Mouse (Mus musculus) layer of hippocampus, adult 9-10 months (tissue): ENCODE measurements at regions not wholly inside any gene's neighbourhood (a gene's known extent, or its start where the extent isn't known, plus 50 kb on each side); places are given as distances from the start of the nearest gene placed in this dataset.

Source experiments
- DNase-seq: peaks from one replicate; pipeline ENCODE4 v3.0.0; 2022; ENCODE audit warnings: low spot score

GRCm38 (mm10) chr1:88623040-88623439 is 79.0 kb downstream of the Arl4c start:
- DNase-seq = no peak

- no peak for DNase-seq
These were observed 79.7 kb downstream of the Arl4c start for GRCm38 (mm10) chr1:88622356-88622755.

GRCm38 (mm10) chr1:88621214-88621613 is 80.8 kb downstream of the Arl4c start:
- no peak for DNase-seq

GRCm38 (mm10) chr1:88613007-88613406 is 89.0 kb downstream of the Arl4c start:
- DNase-seq = no peak

GRCm38 (mm10) chr1:88611241-88611640 is 90.8 kb downstream of the Arl4c start:
- no peak for DNase-seq

- no peak for DNase-seq
These were observed 91.2 kb downstream of the Arl4c start for GRCm38 (mm10) chr1:88610810-88611209.

GRCm38 (mm10) chr1:88608826-88609225 is 93.2 kb downstream of the Arl4c start:
- no peak for DNase-seq

GRCm38 (mm10) chr1:88608236-88608635 is 93.8 kb downstream of the Arl4c start:
- DNase-seq = no peak

GRCm38 (mm10) chr1:88605616-88606190 is 95.8 kb upstream of the Glrp1 start:
- no peak for DNase-seq

- no peak for DNase-seq
These were observed 92.4 kb upstream of the Glrp1 start for GRCm38 (mm10) chr1:88602241-88602640.

- no peak for DNase-seq
These were observed 91.9 kb upstream of the Glrp1 start for GRCm38 (mm10) chr1:88601801-88602200.

- no peak for DNase-seq
These were observed 90.3 kb upstream of the Glrp1 start for GRCm38 (mm10) chr1:88600145-88600544.

GRCm38 (mm10) chr1:88594484-88595254 is 84.8 kb upstream of the Glrp1 start:
- no peak for DNase-seq

- no peak for DNase-seq
These were observed 82.2 kb upstream of the Glrp1 start for GRCm38 (mm10) chr1:88592036-88592435.

GRCm38 (mm10) chr1:88590802-88591380 is 81.0 kb upstream of the Glrp1 start:
- no peak for DNase-seq

GRCm38 (mm10) chr1:88588747-88589146 is 78.9 kb upstream of the Glrp1 start:
- DNase-seq = no peak

- no peak for DNase-seq
These were observed 77.3 kb upstream of the Glrp1 start for GRCm38 (mm10) chr1:88586823-88587820.

- no peak for DNase-seq
These were observed 76.3 kb upstream of the Glrp1 start for GRCm38 (mm10) chr1:88586128-88586527.

GRCm38 (mm10) chr1:88584515-88585033 is 74.7 kb upstream of the Glrp1 start:
- no peak for DNase-seq

GRCm38 (mm10) chr1:88578231-88578620 is 68.4 kb upstream of the Glrp1 start:
- no peak for DNase-seq

- DNase-seq = no peak
These were observed 67.8 kb upstream of the Glrp1 start for GRCm38 (mm10) chr1:88577498-88578230.
